Mouse (Mus musculus) lung, embryonic 16.5 days (tissue): ENCODE data around the gene Get4. TPM values are rescaled to one million over a fixed set of nuclear protein-coding genes. Genes with fewer than 3 reads are reported as not detected.

Experiments
- ATAC-seq: fragments of 200-750 bp; cut with Nextera tagmentation; 2 replicates; pipeline ENCODE4 v1.8.0; 2017; ENCODE audit warnings: low read depth, mild to moderate bottlenecking, moderate library complexity
- H3K27ac ChIP-seq: fragments of 300-500 bp; sonication (generic); 2 replicates; pipeline ENCODE4 v1.5.1; 2014; ENCODE audit warnings: mild to moderate bottlenecking, control low read depth, low read length
- H3K27me3 ChIP-seq: fragments of 300-500 bp; sonication (generic); 2 replicates; pipeline ENCODE4 v1.6.1; 2014; ENCODE audit warnings: low read depth, low read length, mixed read lengths; ENCODE audit not compliant: control insufficient read depth, insufficient read depth
- H3K36me3 ChIP-seq: fragments of 300-500 bp; sonication (generic); 2 replicates; pipeline ENCODE4 v1.6.1; 2014; ENCODE audit warnings: low read length; ENCODE audit not compliant: control insufficient read depth, insufficient read depth
- H3K4me1 ChIP-seq: fragments of 300-500 bp; sonication (generic); replicated peaks from 2 replicates; pipeline ENCODE4 v1.6.1; 2014; ENCODE audit warnings: low read length, mixed read lengths; ENCODE audit not compliant: control insufficient read depth, insufficient read depth
- H3K4me2 ChIP-seq: fragments of 300-500 bp; sonication (generic); 2 replicates; pipeline ENCODE4 v1.6.1; 2014; ENCODE audit warnings: low read depth, low read length, control low read depth
- H3K4me3 ChIP-seq: fragments of 300-500 bp; sonication (generic); 2 replicates; pipeline ENCODE4 v1.5.1; 2014; ENCODE audit warnings: mild to moderate bottlenecking, low read length, control low read depth
- H3K9ac ChIP-seq: fragments of 300-500 bp; sonication (generic); 2 replicates; pipeline ENCODE4 v1.6.1; 2014; ENCODE audit warnings: low read length, control low read depth
- H3K9me3 ChIP-seq: fragments of 300-500 bp; sonication (generic); 2 replicates; pipeline ENCODE4 v1.6.1; 2016; ENCODE audit warnings: low read length; ENCODE audit not compliant: control insufficient read depth
- WGBS: fragments of 180-500 bp; shearing (Covaris S2); extraction: QIAGEN DNeasy Blood & Tissue Kit; methylation state at CpG from one replicate; pipeline ENCODE4 v1.1.7; 2014; 5-methylcytosine and 5-hydroxymethylcytosine counted together
- polyA plus RNA-seq: library from polyadenylated mRNA; unstranded; fragments of >200 nt; fragmentation: Nextera tagmentation; extraction: Ambion mirVana; gene quantifications from 2 replicates; pipeline ENCODE4 v1.2.1, GENCODE M21; 2015

Get4 gene
- polyA plus RNA-seq, 1 experiment from 2014 or later = 174 TPM

DNA sequence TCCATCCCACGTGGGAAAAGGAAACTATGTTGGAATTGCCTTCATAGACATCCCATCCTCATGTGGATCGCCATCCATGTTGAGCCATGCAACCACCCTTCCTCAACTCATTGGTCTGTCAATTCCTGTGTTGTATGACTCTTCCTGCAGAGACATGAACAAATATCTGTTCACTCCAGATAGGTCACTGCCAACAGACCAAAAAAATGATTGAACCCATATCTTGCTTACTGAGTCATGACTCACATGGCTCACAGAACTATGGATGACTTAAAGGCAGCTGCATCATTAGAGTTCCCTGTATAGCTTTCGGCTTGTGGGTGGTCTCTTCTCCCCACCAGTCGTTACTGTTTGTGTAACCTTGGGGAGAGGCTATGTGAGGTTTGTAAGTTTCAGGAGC is 9.3 kb downstream of the Get4 start:
- Histone ChIP-seq H3K4me1 (peaks cover 34% of the 10 kb centered on the region), H3K36me3 (peaks cover 21% of the 10 kb centered on the region), H3K4me3 (no peak overlapping the region), H3K27ac (no peak overlapping the region), H3K9me3 (no peaks in the 10 kb centered on the region), H3K27me3 (no peaks in the 10 kb centered on the region), H3K4me2 (no peak overlapping the region), H3K9ac (no peak overlapping the region)
- WGBS = 86% methylated on average over 4 of the region's 4 CpGs
- ATAC-seq = no peak

DNA sequence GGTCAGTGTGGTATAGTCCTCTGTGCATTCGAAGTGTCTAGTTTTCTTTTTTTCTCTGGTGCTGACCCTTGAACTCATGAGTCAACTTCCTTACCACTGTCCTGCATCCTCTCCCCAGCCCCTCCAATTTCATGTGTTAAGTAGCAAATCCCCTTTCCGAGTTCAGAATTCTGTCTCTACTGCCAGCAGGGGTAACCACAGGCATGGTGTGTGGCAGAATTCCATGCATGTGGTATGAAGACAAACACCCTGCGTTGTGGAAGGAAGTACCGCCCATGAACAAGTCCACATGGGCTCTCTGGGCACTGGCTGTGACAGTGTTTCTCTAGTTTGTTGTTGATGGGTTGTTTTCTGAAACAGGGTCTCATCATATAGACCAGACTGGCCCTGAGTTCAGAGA is 15.5 kb downstream of the Get4 start:
- Histone ChIP-seq H3K27ac (no peak overlapping the region), H3K4me2 (no peak overlapping the region), H3K36me3 (peaks cover 38% of the 10 kb centered on the region), H3K9me3 (no peaks in the 10 kb centered on the region), H3K4me1 (peaks cover 15% of the 10 kb centered on the region), H3K9ac (no peak overlapping the region), H3K4me3 (no peak overlapping the region), H3K27me3 (no peaks in the 10 kb centered on the region)
- WGBS = 82% methylated on average over 4 of the region's 4 CpGs
- no peak for ATAC-seq

DNA sequence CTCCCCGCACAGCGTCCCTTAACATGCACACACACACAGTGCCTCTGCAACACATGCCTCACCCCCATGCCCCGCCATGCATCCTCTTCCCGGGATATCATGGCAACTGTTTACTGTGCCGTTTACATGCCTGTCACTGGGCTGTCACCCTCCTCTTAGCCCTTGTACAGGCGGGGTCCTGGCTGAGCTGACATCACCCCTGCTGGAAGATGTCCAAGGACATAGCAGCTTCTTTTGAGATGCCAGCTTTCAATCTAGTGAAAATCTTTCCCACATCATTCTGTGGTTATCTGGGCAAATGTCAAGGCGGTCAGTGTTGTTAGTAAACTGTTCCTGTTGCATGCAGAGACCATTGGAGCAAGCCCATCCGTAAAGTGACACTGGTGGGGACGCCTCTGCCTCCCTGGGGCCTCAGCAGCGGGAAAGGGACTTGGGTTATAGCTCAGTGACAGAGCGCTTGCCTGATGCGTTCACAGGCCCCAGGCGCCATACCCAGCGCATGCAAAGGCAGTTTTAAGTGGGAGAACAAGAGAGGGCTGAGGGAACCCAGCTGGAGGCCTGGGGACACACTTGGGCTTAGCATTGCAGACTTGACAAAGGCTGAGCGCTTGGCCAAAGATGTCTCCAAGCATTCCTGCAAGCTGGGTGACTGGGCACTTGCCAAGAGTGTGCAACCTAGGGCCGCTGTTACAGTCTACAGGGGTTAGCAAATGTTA is 18.8 kb downstream of the Get4 start:
- peaks cover 19% of the 10 kb centered on the region for H3K4me1 ChIP-seq
- no peaks in the 10 kb centered on the region for H3K9me3 ChIP-seq
- 38% methylated on average over 16 of the region's 16 CpGs for WGBS
- peaks cover 24% of the 10 kb centered on the region for H3K36me3 ChIP-seq
- peak overlapping the region; percentile 81 for H3K27ac ChIP-seq
- H3K27me3 ChIP-seq = no peaks in the 10 kb centered on the region
- no peak overlapping the region for H3K4me3 ChIP-seq
- no peak overlapping the region for H3K9ac ChIP-seq
- ATAC-seq = peak; percentile 89
- no peak overlapping the region for H3K4me2 ChIP-seq

DNA sequence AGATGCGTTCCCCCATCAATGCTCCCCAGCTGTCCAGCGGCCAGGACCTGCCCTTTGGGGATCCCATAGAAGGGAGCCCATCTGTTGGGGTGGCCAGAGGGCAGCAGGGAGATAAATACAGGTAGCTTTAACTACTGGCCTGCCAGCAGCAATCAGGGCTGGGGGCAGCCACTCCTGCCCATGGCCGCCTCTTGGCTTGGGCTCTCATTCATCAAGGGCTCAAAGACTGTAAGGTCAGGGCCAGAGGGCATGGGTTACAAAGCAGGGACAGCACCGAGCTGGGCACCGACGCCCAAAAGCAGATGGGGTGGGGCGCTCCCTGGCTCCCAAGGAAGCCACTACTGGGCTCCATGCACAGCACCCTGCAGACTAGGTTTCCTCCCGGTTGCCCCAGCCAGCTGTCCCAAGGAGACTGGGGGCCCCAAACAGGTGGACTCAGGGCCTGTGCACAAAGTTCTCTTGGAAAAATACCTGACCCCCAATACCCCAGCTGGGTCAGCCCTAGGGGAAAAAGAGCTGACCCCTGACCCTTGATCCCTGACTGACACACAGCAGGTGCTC is 19.9 kb downstream of the Get4 start:
- Histone ChIP-seq H3K27ac (peak overlapping the region; percentile 81), H3K9ac (no peak overlapping the region), H3K4me2 (no peak overlapping the region), H3K4me3 (no peak overlapping the region), H3K9me3 (no peaks in the 10 kb centered on the region), H3K36me3 (peaks cover 13% of the 10 kb centered on the region), H3K4me1 (peaks cover 19% of the 10 kb centered on the region), H3K27me3 (no peaks in the 10 kb centered on the region)
- no peak for ATAC-seq
- WGBS = 46% methylated on average over 8 of the region's 8 CpGs

DNA sequence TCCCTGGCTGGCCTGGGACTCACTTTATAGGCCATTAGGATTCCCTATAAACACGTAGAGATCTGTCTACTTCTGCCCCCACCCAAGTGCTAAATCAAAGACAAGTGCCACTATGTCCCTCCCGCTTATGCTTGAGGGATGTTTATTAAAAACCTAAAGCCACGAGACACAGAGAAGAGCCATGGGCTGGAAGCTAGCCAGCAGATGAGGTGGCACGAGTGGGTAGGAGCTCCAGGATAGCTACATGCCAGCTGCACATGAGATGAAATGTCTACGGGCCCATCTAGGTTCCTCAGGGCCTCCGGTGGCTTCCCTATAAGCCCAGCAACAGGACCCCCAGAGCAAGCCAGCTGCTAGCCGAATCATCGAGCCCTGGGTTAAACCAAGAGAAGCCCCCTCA is 25.2 kb downstream of the Get4 start:
- Histone ChIP-seq H3K4me3 (no peak overlapping the region), H3K27me3 (no peaks in the 10 kb centered on the region), H3K9me3 (no peaks in the 10 kb centered on the region), H3K4me2 (no peak overlapping the region), H3K36me3 (no peaks in the 10 kb centered on the region), H3K9ac (no peak overlapping the region), H3K4me1 (peaks cover 12% of the 10 kb centered on the region), H3K27ac (no peak overlapping the region)
- 60% methylated on average over 8 of the region's 8 CpGs for WGBS
- ATAC-seq = no peak

DNA sequence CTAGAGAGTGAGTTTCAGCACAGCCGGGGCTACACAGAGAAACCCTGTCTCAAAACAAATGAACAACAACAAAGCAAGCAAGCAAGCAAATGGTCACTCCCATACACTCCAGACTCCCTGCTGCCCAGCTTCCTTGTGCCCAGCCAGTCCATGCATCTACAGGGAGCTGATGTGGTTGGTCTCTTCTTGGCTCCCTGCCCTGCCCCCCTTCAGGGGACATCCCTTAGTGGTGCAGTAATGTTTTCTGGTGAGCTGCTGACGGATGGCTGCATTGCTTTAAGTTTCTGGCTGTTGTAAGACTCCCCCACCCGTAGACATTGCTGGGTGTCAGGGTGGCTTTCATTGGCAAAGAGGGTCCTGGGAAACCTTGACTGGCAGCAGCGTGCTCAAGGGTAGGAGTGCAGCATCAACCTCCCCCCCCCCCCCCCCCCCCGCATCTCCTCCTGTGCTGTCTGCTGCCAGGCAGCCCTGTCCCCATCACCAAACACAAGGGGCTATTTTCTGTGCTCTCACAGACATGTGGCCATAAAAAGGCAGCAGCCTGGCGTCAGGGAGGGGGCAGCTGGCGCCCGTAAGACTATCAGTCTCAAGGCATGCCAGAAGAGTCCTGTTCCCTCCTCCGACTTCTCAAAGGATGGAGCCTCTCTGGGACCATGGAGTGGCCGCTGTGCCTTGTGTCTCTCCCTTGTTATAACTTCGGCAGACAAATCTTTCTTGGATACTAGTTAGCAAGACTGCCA is 29.4 kb downstream of the Get4 start:
- peak overlapping the region; percentile 67 for H3K27ac ChIP-seq
- no peaks in the 10 kb centered on the region for H3K27me3 ChIP-seq
- H3K9me3 ChIP-seq = no peaks in the 10 kb centered on the region
- no peaks in the 10 kb centered on the region for H3K36me3 ChIP-seq
- peak; percentile 63 for ATAC-seq
- 42% methylated on average over 10 of the region's 11 CpGs for WGBS
- H3K4me1 ChIP-seq = peaks cover 18% of the 10 kb centered on the region
- H3K4me2 ChIP-seq = no peak overlapping the region
- H3K4me3 ChIP-seq = no peak overlapping the region
- no peak overlapping the region for H3K9ac ChIP-seq

DNA sequence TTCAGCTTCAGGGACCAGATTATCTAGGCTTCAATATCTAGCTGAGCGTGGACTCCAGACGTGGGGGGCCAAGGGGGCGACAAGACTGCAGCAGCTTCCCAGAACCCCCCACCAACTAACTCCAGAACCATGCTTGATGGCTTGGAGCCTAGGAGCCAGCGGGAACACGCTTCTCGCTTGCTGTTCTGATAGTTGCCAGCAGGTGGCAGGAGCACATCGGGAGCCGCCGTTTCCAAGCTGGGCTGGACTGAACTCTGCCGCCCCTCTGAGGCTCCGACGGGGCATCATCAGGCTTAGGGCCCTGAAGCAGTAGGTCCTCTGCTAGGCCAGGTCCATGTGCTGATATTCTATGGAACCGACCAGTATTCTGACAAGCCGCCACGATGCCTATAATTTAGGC is 30.1 kb downstream of the Get4 start:
- Histone ChIP-seq H3K4me2 (no peak overlapping the region), H3K27ac (peak overlapping the region; percentile 62), H3K9me3 (no peaks in the 10 kb centered on the region), H3K9ac (no peak overlapping the region), H3K4me3 (no peak overlapping the region), H3K27me3 (no peaks in the 10 kb centered on the region), H3K4me1 (peaks cover 23% of the 10 kb centered on the region), H3K36me3 (no peaks in the 10 kb centered on the region)
- ATAC-seq = peak; percentile 59
- 3% methylated on average over 15 of the region's 15 CpGs for WGBS

DNA sequence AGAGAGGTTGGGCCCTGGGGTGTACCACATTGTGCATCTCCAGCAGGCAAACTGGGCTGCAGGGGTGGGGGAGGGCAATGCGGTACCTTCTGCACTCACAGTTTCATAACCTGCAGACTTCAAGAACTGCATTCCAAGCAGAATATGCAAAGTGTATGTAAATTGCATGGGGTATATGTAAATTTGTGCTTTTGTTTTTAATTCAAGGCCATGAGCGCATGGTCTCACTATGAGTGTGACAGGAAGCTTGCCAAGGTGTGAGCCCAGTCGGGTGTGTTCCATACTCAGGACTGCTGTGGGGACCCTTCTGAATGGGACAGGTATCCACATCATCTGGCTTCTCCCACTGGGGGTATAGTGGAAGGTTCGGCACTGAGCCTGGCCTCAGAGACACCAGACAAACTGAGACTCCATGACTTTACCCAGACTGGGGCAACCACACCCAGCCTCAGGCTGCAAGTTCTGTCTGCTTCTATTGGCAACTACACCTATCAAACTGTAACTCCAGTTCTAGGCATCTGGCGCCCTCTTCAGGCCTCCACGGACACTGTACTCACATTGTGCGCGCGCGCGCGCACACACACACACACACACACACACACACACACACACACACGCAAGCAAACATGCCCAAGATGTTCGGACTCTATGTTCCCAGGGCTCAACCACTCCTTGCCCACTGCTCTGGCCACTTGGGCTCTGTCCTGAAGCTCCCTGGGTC is 31.5 kb downstream of the Get4 start:
- no peaks in the 10 kb centered on the region for H3K9me3 ChIP-seq
- H3K36me3 ChIP-seq = no peaks in the 10 kb centered on the region
- ATAC-seq = no peak
- H3K27me3 ChIP-seq = no peaks in the 10 kb centered on the region
- H3K27ac ChIP-seq = no peak overlapping the region
- 92% methylated on average over 14 of the region's 14 CpGs for WGBS
- H3K4me3 ChIP-seq = no peak overlapping the region
- peaks cover 24% of the 10 kb centered on the region for H3K4me1 ChIP-seq
- no peak overlapping the region for H3K4me2 ChIP-seq
- H3K9ac ChIP-seq = no peak overlapping the region
